Mouse (Mus musculus): ENCODE results near the gene Slc31a1. TPM values are rescaled to one million over a fixed set of nuclear protein-coding genes. Genes with fewer than 3 reads are reported as not detected.

Slc31a1 gene
- polyA plus RNA-seq, 1 experiment from 2014 or later = 59.0 TPM

DNA sequence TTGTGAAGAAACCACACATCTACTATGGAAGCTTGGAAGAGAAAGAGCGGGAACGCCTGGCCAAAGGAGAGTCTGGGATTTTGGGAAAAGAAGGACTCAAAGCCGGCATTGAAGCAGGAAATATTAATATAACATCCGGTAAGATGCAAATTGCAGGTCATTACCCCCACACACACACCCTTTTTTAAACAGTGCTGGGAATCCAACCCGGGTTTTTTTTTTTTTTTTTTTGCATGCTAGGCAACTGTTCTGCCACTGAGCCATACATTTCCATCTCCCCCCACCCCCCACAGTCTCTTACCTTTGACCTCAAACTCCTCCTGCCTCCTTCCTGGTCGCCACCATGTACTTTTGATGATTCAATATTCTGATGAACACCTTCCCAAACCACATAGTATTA, 49.1 kb downstream of the Slc31a1 start:
- H3K4me1 ChIP-seq = 0 out of 2 replicates have a peak, but pooled peaks cover 9% of the 10 kb centered on the region
- no peak for ATAC-seq (ENCODE audit: insufficient read depth, low FRiP score, low read depth)
- peak overlapping the region; percentile 78 for H3K4me3 ChIP-seq (replicated peaks)
- H3K9me3 ChIP-seq = no peaks in the 10 kb centered on the region
- 23% methylated on average over 6 of the region's 6 CpGs for whole genome bisulfite sequencing
- H3K27me3 ChIP-seq (replicated peaks) = no peaks in the 10 kb centered on the region
- H3K27ac ChIP-seq = peak overlapping the region; percentile 84; the same call in 1 of the 2 replicates
- H3K36me3 ChIP-seq = peaks cover 11% of the 10 kb centered on the region
- H3K4me2 ChIP-seq = peak overlapping the region; percentile 65
- H3K9ac ChIP-seq = peak overlapping the region; percentile 59; the same call in 1 of the 2 replicates

DNA sequence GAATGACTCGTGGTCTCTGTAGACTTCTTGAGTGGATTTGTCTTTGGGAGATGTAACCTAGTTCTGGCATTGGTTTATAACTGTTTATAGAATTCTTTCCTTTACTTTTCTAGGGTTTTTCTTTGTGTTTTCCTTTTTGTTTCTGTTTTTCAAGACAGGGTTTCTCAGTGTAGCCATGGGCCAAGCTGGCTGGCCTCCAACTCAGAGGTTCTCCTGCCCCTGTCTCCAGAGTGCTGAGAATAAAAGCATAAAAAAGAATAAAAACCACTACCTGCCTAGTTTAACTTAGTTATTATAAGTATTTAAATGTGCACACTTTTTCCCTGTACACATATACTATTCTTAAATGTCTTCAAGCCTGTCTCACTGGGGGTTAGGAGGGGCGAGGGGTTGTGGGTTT, 49.8 kb downstream of the Slc31a1 start:
- Histone ChIP-seq H3K27ac (no peak overlapping the region), H3K36me3 (peaks cover 18% of the 10 kb centered on the region), H3K9ac (no peak overlapping the region), H3K9me3 (no peaks in the 10 kb centered on the region), H3K4me1 (0 out of 2 replicates have a peak, but pooled peaks cover 9% of the 10 kb centered on the region), H3K27me3 (replicated peaks) (no peaks in the 10 kb centered on the region), H3K4me3 (replicated peaks) (peak overlapping the region; percentile 78; the same call in 1 of the 2 replicates), H3K4me2 (peak overlapping the region; percentile 65)
- WGBS = 80% methylated on average over 2 of the region's 2 CpGs
- ATAC-seq (ENCODE audit: insufficient read depth, low FRiP score, low read depth) = no peak

DNA sequence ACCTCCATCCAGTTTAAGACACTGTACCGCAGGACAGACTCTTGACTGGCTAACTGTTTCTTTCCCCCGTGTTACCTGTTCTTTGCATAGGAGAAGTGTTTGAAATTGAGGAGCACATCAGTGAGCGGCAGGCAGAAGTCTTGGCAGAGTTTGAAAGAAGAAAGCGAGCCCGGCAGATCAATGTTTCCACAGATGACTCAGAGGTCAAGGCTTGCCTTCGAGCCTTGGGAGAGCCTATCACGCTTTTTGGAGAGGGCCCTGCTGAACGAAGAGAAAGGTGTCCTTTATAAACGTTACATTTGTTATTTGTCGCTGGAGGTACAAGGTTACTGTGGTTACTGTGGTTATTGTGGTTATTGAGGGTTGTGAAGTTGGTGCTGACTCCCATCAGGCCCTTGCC, 51.1 kb downstream of the Slc31a1 start:
- Histone ChIP-seq H3K4me2 (no peak overlapping the region), H3K27ac (no peak overlapping the region), H3K27me3 (replicated peaks) (no peaks in the 10 kb centered on the region), H3K9ac (no peak overlapping the region), H3K36me3 (peaks cover 28% of the 10 kb centered on the region), H3K4me3 (replicated peaks) (no peak overlapping the region), H3K4me1 (0 out of 2 replicates have a peak, but pooled peaks cover 5% of the 10 kb centered on the region), H3K9me3 (no peaks in the 10 kb centered on the region)
- ATAC-seq (ENCODE audit: insufficient read depth, low FRiP score, low read depth) = no peak
- WGBS = 92% methylated on average over 10 of the region's 10 CpGs

DNA sequence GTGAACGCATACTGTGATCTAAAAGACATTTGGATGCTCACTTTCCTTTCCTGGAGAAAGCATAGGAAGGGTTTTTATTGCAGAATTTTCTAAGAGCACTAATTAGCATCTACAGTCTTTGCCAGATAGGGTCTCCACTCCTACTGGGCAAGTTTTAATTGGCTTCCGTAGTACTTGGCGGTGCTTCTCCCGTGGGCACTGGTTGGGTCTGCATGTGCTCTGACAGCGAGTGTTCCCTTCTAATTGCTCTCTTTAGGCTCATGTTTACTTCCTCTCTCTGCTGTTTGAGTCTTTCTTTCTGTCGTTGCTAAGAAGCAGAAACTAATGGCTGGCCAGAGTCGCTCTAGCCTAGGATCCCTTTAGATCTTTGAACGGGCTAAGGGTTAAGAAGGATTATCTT, 57.9 kb downstream of the Slc31a1 start:
- 89% methylated on average over 8 of the region's 8 CpGs for WGBS
- no peaks in the 10 kb centered on the region for H3K27me3 ChIP-seq (replicated peaks)
- no peaks in the 10 kb centered on the region for H3K4me1 ChIP-seq
- peaks cover 69% of the 10 kb centered on the region for H3K36me3 ChIP-seq
- no peaks in the 10 kb centered on the region for H3K9me3 ChIP-seq
- no peak for ATAC-seq (ENCODE audit: insufficient read depth, low FRiP score, low read depth)
- H3K4me3 ChIP-seq (replicated peaks) = no peak overlapping the region
- H3K9ac ChIP-seq = no peak overlapping the region
- no peak overlapping the region for H3K4me2 ChIP-seq
- H3K27ac ChIP-seq = no peak overlapping the region

DNA sequence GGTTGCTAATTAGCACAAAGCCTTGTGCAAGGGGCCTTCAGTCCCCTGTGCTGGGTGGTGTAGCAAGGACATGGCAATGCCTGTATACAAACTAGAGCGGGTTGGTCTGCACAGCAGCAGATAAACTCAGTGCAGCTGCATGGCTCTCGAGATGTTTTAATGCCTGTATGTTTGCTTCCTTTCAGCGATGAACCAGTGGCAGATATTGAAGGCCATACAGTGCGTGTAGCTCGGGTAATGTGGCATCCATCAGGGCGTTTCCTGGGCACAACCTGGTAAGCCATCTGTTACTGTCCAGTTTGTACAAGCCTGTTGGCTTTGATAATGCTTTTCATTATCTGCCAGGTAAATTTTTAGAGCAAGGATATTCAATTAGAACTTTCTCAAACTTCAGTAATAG, 58.6 kb downstream of the Slc31a1 start:
- Histone ChIP-seq H3K4me2 (no peak overlapping the region), H3K27ac (no peak overlapping the region), H3K27me3 (replicated peaks) (no peaks in the 10 kb centered on the region), H3K36me3 (peaks cover 75% of the 10 kb centered on the region), H3K9me3 (no peaks in the 10 kb centered on the region), H3K4me1 (no peaks in the 10 kb centered on the region), H3K4me3 (replicated peaks) (no peak overlapping the region), H3K9ac (no peak overlapping the region)
- no peak for ATAC-seq (ENCODE audit: insufficient read depth, low FRiP score, low read depth)
- WGBS = 88% methylated on average over 6 of the region's 6 CpGs

DNA sequence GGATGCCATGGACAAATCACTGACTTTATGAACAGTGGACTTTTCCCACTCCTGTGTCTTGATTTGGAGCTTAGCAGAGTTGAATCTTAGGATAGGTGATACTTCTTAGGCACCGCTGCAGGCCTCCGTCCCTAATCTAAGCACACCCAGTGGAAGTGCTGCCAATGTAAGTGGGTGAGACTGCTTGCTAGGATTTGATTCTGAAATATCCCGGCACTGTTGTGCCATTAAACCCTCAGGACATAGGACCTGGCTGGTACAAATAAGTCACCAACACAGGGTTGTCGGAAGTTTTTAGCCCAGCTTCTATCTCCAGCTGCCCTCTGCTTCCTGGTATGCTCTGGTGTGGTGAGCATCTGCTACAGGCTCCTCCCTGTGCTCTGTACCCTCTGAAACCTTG, 65.4 kb downstream of the Slc31a1 start:
- WGBS = 95% methylated on average over 4 of the region's 4 CpGs

DNA sequence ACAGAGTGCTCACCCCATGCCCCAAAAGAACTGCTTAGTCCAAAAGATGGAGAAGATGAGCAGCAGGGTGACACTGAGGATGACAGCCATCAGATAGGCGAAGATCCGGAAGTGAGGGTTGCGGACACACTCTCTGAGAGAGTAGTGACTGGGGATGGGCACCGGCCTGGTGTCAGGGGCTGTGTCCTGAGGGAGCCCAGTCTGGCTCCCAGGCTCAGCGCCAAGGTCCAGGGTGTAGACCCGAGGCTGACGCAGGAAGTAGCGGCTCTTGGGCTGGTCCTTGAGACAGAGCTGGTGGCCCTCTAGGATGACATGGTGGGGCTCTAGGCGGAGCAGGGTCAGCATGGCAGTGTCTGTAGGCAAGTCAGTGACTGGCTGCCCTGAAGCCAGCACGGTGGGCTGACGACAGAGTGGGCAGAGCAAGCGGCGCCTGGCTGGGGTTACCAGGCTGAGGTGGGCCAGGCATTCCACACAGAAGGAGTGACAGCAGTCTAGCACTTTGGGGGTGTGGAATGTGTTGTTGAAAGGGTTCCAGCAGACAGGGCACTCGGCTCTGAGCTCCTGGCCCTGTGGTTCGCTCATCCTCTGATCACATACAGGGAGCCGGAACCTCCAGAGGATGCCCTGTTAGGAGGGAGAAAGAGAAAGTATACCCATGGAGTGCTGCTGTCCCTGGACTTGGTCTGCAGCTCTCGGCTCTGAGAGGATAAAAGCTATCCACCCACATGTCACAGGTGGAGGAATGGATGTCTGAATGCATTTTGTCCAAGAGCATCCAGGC, 67.6 kb downstream of the Slc31a1 start:
- no peaks in the 10 kb centered on the region for H3K9me3 ChIP-seq
- H3K4me3 ChIP-seq (replicated peaks) = no peak overlapping the region
- 67% methylated on average over 17 of the region's 17 CpGs for WGBS
- H3K4me1 ChIP-seq = no peaks in the 10 kb centered on the region
- no peak overlapping the region for H3K4me2 ChIP-seq
- no peak for ATAC-seq (ENCODE audit: insufficient read depth, low FRiP score, low read depth)
- H3K36me3 ChIP-seq = peaks cover 10% of the 10 kb centered on the region
- no peaks in the 10 kb centered on the region for H3K27me3 ChIP-seq (replicated peaks)
- no peak overlapping the region for H3K27ac ChIP-seq
- H3K9ac ChIP-seq = no peak overlapping the region

More for the DNA sequence above, 65.4 kb downstream of the Slc31a1 start:
- no peak overlapping the region for H3K4me3 ChIP-seq (replicated peaks)
- H3K36me3 ChIP-seq = peaks cover 30% of the 10 kb centered on the region
- H3K9me3 ChIP-seq = no peaks in the 10 kb centered on the region
- H3K4me1 ChIP-seq = no peaks in the 10 kb centered on the region
- no peak for ATAC-seq (ENCODE audit: insufficient read depth, low FRiP score, low read depth)
- H3K27me3 ChIP-seq (replicated peaks) = no peaks in the 10 kb centered on the region
- H3K27ac ChIP-seq = no peak overlapping the region
- H3K4me2 ChIP-seq = no peak overlapping the region
- H3K9ac ChIP-seq = no peak overlapping the region

DNA sequence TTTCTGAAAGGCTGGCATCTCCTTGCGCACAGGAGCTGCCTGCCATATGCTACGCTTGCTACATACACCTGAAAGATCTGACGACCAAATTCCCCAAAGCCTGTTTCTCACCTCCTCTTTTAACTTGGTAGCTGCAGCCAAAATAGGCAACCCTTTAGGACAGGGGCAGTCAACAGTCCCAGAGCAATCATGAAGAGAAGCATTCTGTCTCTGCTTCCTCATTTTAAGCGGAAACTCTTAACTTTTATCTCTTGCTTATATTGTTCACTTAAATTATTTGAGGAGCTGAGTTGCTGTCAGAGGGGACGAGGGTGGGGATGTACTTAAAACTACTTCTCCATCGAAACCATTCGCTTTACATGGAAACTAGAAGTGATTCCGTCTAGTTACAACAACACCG, 69.1 kb downstream of the Slc31a1 start:
- Histone ChIP-seq H3K4me3 (replicated peaks) (no peak overlapping the region), H3K27ac (no peak overlapping the region), H3K4me1 (no peaks in the 10 kb centered on the region), H3K9ac (no peak overlapping the region), H3K27me3 (replicated peaks) (no peaks in the 10 kb centered on the region), H3K36me3 (no peaks in the 10 kb centered on the region), H3K9me3 (no peaks in the 10 kb centered on the region), H3K4me2 (no peak overlapping the region)
- WGBS = 87% methylated on average over 9 of the region's 9 CpGs
- no peak for ATAC-seq (ENCODE audit: insufficient read depth, low FRiP score, low read depth)

DNA sequence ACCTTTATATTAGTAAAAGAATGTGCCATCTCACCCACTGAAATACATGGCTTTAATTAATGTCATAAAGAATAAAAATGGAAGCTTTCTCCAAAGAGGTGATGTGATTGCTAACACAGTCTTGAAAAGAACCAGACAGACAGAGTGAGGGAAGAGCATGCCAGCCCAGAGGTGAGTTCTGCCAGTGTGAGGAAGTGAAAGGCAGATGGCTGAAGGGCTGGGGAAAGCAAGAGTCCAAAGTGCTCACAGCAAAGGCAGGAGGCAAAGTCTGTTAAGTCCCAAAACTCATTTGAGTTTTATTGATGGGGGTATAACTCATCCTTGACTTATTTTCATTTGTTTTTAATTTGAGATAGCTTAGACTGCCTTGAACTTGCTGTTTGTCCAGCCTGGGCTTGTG, 70.2 kb downstream of the Slc31a1 start:
- H3K9me3 ChIP-seq = no peaks in the 10 kb centered on the region
- no peak overlapping the region for H3K4me3 ChIP-seq (replicated peaks)
- no peaks in the 10 kb centered on the region for H3K4me1 ChIP-seq
- no peak overlapping the region for H3K27ac ChIP-seq
- H3K9ac ChIP-seq = no peak overlapping the region
- H3K4me2 ChIP-seq = no peak overlapping the region
- no peaks in the 10 kb centered on the region for H3K27me3 ChIP-seq (replicated peaks)
- H3K36me3 ChIP-seq = no peaks in the 10 kb centered on the region
- no peak for ATAC-seq (ENCODE audit: insufficient read depth, low FRiP score, low read depth)

DNA sequence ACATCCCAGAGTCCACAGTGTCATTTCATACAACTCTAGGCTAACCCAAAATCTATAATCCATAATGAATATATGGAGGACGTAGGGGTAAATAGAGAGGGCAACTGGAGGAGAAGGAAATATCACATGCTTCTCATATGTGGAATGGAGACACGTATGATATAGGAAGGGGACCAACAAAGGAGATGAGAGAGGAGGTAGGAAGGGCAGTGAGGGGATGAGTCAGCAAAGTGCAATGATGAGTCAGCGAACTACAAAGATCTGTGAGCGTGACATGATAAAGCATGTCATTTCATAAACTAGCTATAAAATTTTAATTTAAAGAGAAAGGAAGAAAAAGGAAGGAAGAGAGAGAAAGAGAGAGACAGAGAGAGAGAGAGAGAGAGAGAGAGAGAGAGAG, 71.0 kb downstream of the Slc31a1 start:
- H3K9ac ChIP-seq = no peak overlapping the region
- 80% methylated on average over 4 of the region's 4 CpGs for WGBS
- H3K36me3 ChIP-seq = no peaks in the 10 kb centered on the region
- no peak for ATAC-seq (ENCODE audit: insufficient read depth, low FRiP score, low read depth)
- H3K4me2 ChIP-seq = no peak overlapping the region
- no peaks in the 10 kb centered on the region for H3K4me1 ChIP-seq
- H3K9me3 ChIP-seq = no peaks in the 10 kb centered on the region
- no peak overlapping the region for H3K27ac ChIP-seq
- H3K27me3 ChIP-seq (replicated peaks) = no peaks in the 10 kb centered on the region
- no peak overlapping the region for H3K4me3 ChIP-seq (replicated peaks)

DNA sequence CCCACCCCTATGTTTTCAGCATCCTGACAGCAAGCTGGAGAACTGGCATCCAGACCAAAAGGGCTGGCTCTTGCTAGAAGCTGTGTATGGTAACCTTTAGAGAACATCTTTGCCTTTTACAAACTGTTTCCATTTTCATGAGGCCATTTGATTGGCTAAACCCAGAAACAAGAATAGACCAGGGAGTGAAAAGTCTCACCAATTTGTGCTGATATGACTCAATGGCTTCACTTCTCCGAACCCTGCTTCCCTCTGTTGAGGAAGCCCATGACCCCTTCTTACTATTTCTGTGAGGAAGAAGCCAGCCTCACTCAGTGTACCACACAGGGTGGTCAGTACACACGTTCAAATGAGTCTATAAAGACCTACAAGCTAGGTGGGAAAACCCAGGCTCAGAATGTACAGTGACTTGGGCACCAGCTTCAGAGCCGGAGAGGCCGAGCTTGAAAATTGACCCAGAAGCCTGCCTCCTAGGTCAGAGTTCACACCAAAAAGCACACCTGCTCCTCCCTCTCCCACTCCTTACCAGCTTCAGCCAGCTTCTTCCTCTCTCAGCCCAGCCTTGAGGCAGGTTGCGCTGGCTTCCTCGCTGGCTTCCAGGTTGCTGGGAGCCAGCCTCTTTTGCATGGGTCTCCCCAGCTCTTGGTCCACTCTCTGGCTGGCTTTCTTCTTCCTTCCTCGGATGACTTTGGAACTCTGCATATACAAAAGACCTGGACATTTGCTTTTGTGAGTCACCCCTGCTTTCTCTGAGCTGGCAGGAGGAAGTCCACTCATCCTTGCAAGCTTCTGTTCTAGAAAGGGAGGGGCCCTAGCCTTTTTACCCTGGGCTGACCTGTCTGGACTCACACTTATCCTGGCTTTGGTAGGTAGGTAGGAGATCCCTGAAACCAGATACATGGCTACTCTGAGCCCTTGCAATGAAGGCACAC, 73.7 kb downstream of the Slc31a1 start:
- Histone ChIP-seq H3K9ac (no peak overlapping the region), H3K9me3 (no peaks in the 10 kb centered on the region), H3K27ac (no peak overlapping the region), H3K36me3 (no peaks in the 10 kb centered on the region), H3K4me2 (no peak overlapping the region), H3K4me1 (no peaks in the 10 kb centered on the region), H3K4me3 (replicated peaks) (no peak overlapping the region), H3K27me3 (replicated peaks) (no peaks in the 10 kb centered on the region)
- no peak for ATAC-seq (ENCODE audit: insufficient read depth, low FRiP score, low read depth)
- 70% methylated on average over 7 of the region's 7 CpGs for WGBS

DNA sequence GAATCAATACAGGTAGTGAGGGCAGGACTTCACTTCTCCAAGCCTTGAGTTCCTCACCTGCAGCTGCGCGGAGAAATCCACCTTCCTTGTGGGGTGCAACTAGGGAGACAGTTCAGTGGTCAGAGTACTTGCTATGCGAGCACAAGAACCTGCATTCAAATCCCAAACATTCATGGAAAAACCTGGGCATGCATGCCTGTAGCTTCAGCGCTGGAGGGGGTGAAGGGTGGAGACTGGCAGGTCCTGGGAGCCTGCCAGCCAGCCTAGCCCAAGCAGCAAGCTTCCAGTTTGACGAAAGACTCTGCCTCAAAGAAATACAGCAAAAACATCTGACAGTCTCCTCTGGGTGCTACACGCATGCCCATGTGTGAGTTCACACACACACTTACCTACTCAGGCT, 74.6 kb downstream of the Slc31a1 start, which contains the start of gene Rnf183:
Rnf183 (minus strand) TSS at position 172 of the 400 bp plus-strand sequence.
- Histone ChIP-seq H3K9ac (no peak within 1 kb of the TSS), H3K4me2 (no peak within 1 kb of the TSS), H3K4me3 (replicated peaks) (no peak within 1 kb of the TSS), H3K4me1 (no peaks in the 10 kb centered on the region), H3K27ac (no peak within 1 kb of the TSS), H3K27me3 (replicated peaks) (no peaks in the 10 kb centered on the region), H3K36me3 (no peaks in the 10 kb centered on the region), H3K9me3 (no peaks in the 10 kb centered on the region)
- WGBS = 79% methylated on average over 6 of the region's 6 CpGs
- no peak for ATAC-seq (ENCODE audit: insufficient read depth, low FRiP score, low read depth)

All from stomach, embryonic 15.5 days (tissue).